Mouse (Mus musculus): ENCODE measurements at regions not wholly inside any gene's neighbourhood (a gene's known extent, or its start where the extent isn't known, plus 50 kb on each side); places are given as distances from the start of the nearest gene placed in this dataset.

GRCm38 (mm10) chr3:133751565-133751964 is 206.6 kb upstream of the Tet2 start:
- no peak for DNase-seq

- no peak for DNase-seq
These were observed 208.1 kb upstream of the Tet2 start for GRCm38 (mm10) chr3:133753041-133753440.

- DNase-seq, result no peak
These were observed 209.3 kb upstream of the Tet2 start for GRCm38 (mm10) chr3:133754006-133754910.

GRCm38 (mm10) chr3:133754911-133755259 is 209.9 kb upstream of the Tet2 start:
- DNase-seq, result no peak

- no peak for DNase-seq
These were observed 212.9 kb upstream of the Tet2 start for GRCm38 (mm10) chr3:133757756-133758420.

GRCm38 (mm10) chr3:133758421-133758820 is 213.5 kb upstream of the Tet2 start:
- DNase-seq, result no peak

GRCm38 (mm10) chr3:133759611-133760010 is 214.7 kb upstream of the Tet2 start:
- no peak for DNase-seq

- no peak for DNase-seq
These were observed 215.3 kb upstream of the Tet2 start for GRCm38 (mm10) chr3:133760221-133760620.

- no peak for DNase-seq
These were observed 218.8 kb upstream of the Tet2 start for GRCm38 (mm10) chr3:133763721-133764120.

GRCm38 (mm10) chr3:133773490-133773889 is 228.6 kb upstream of the Tet2 start:
- DNase-seq, result no peak

GRCm38 (mm10) chr3:133774229-133774628 is 229.3 kb upstream of the Tet2 start:
- DNase-seq, result no peak

- no peak for DNase-seq
These were observed 231.1 kb upstream of the Tet2 start for GRCm38 (mm10) chr3:133776013-133776412.

- no peak for DNase-seq
These were observed 234.3 kb upstream of the Tet2 start for GRCm38 (mm10) chr3:133779161-133779789.

GRCm38 (mm10) chr3:133783060-133783459 is 238.1 kb upstream of the Tet2 start:
- no peak for DNase-seq

- DNase-seq, result no peak
These were observed 246.4 kb upstream of the Tet2 start for GRCm38 (mm10) chr3:133791361-133791760.

GRCm38 (mm10) chr3:133809007-133809552 is 264.1 kb upstream of the Tet2 start:
- DNase-seq, result no peak

- DNase-seq, result no peak
These were observed 274.2 kb upstream of the Tet2 start for GRCm38 (mm10) chr3:133818966-133819700.

- DNase-seq, result no peak
These were observed 288.9 kb upstream of the Tet2 start for GRCm38 (mm10) chr3:133833739-133834391.

GRCm38 (mm10) chr3:133834459-133834858 is 289.5 kb upstream of the Tet2 start:
- no peak for DNase-seq

GRCm38 (mm10) chr3:133846301-133846700 is 301.4 kb upstream of the Tet2 start:
- DNase-seq, result no peak

GRCm38 (mm10) chr3:133874383-133874782 is 329.4 kb upstream of the Tet2 start:
- no peak for DNase-seq

- no peak for DNase-seq
These were observed 331.6 kb upstream of the Tet2 start for GRCm38 (mm10) chr3:133876439-133877072.

Data from thymus, postnatal 14 days (tissue).